Mouse (Mus musculus): ENCODE results near the gene Svbp. TPM values are rescaled to one million over a fixed set of nuclear protein-coding genes. Genes with fewer than 3 reads are reported as not detected.

The Svbp gene
- polyA plus RNA-seq, 1 experiment from 2014 or later: 100 TPM

GRCm38 (mm10) chr4:119192757-119193156, 2.3 kb upstream of the Svbp start:
- H3K9me3 ChIP-seq (ENCODE audit: control insufficient read depth, low read length): no peaks in the 10 kb centered on the region
- TF ChIP-seq CTCF (IDR thresholded peaks at IDR 0.05; ENCODE audit: low read depth) (no peak), EP300 (optimal IDR thresholded peaks at IDR 0.05) (no peak)
- DNase-seq (ENCODE audit: low spot score) (no peak), ATAC-seq (ENCODE audit: low FRiP score, low TSS enrichment) (no peak)
- H3K36me3 ChIP-seq (ENCODE audit: control insufficient read depth, insufficient read depth, low read length): no peaks in the 10 kb centered on the region
- peaks cover 2% of the 10 kb centered on the region; the same call in 1 of the 2 replicates for H3K4me1 ChIP-seq (replicated peaks; ENCODE audit: control insufficient read depth, insufficient read depth)
- no peak overlapping the region for H3K9ac ChIP-seq (ENCODE audit: low read length)
- no peak overlapping the region for H3K4me2 ChIP-seq (replicated peaks; ENCODE audit: low read depth)
- H3K4me3 ChIP-seq (ENCODE audit: low read depth, low read length): no peak overlapping the region
- H3K27me3 ChIP-seq (ENCODE audit: control insufficient read depth, insufficient read depth, low read length): no peaks in the 10 kb centered on the region
- WGBS: 88% methylated on average over 4 of the region's 4 CpGs
- H3K27ac ChIP-seq (replicated peaks): no peak overlapping the region

- Histone ChIP-seq H3K9me3 (ENCODE audit: control insufficient read depth, low read length) (no peaks in the 10 kb centered on the region), H3K27me3 (ENCODE audit: control insufficient read depth, insufficient read depth, low read length) (no peaks in the 10 kb centered on the region), H3K4me3 (ENCODE audit: low read depth, low read length) (peak overlapping the region; percentile 82), H3K4me2 (replicated peaks; ENCODE audit: low read depth) (peak overlapping the region; percentile 73), H3K36me3 (ENCODE audit: control insufficient read depth, insufficient read depth, low read length) (no peaks in the 10 kb centered on the region), H3K27ac (replicated peaks) (peak overlapping the region; percentile 78), H3K9ac (ENCODE audit: low read length) (peak overlapping the region; percentile 85), H3K4me1 (replicated peaks; ENCODE audit: control insufficient read depth, insufficient read depth) (peaks cover 2% of the 10 kb centered on the region; the same call in 1 of the 2 replicates)
- 7% methylated on average over 18 of the region's 18 CpGs for WGBS
- ATAC-seq (ENCODE audit: low FRiP score, low TSS enrichment) (0 out of 2 replicates have a peak, but pooled peaks have one; percentile 5), DNase-seq (ENCODE audit: low spot score) (no peak)
- TF ChIP-seq EP300 (optimal IDR thresholded peaks at IDR 0.05): no peak
Measured at GRCm38 (mm10) chr4:119195582-119196320, 645 bp downstream of the Svbp start.

- no peak for DNase-seq (ENCODE audit: low spot score)
- H3K4me1 ChIP-seq (replicated peaks; ENCODE audit: control insufficient read depth, insufficient read depth): peaks cover 2% of the 10 kb centered on the region; the same call in 1 of the 2 replicates
- TF ChIP-seq EP300 (optimal IDR thresholded peaks at IDR 0.05): no peak
Measured at GRCm38 (mm10) chr4:119198105-119198504, 3.0 kb downstream of the Svbp start.

GRCm38 (mm10) chr4:119204672-119205071, 9.6 kb downstream of the Svbp start:
- TF ChIP-seq CTCF (IDR thresholded peaks at IDR 0.05; ENCODE audit: low read depth) (peak; percentile 94), EP300 (optimal IDR thresholded peaks at IDR 0.05) (no peak)
- Histone ChIP-seq H3K4me2 (replicated peaks; ENCODE audit: low read depth) (no peak overlapping the region), H3K9ac (ENCODE audit: low read length) (no peak overlapping the region), H3K4me3 (ENCODE audit: low read depth, low read length) (no peak overlapping the region), H3K27ac (replicated peaks) (no peak overlapping the region), H3K9me3 (ENCODE audit: control insufficient read depth, low read length) (no peaks in the 10 kb centered on the region), H3K27me3 (ENCODE audit: control insufficient read depth, insufficient read depth, low read length) (no peaks in the 10 kb centered on the region), H3K4me1 (replicated peaks; ENCODE audit: control insufficient read depth, insufficient read depth) (no peaks in the 10 kb centered on the region), H3K36me3 (ENCODE audit: control insufficient read depth, insufficient read depth, low read length) (no peaks in the 10 kb centered on the region)
- 19% methylated on average over 8 of the region's 8 CpGs for WGBS
- DNase-seq (ENCODE audit: low spot score): peak; percentile 67
- peak; percentile 55; the same call in 1 of the 2 replicates for ATAC-seq (ENCODE audit: low FRiP score, low TSS enrichment)

More at GRCm38 (mm10) chr4:119198105-119198504, 3.0 kb downstream of the Svbp start:
- no peak overlapping the region for H3K4me2 ChIP-seq (replicated peaks; ENCODE audit: low read depth)
- H3K36me3 ChIP-seq (ENCODE audit: control insufficient read depth, insufficient read depth, low read length): no peaks in the 10 kb centered on the region
- H3K4me3 ChIP-seq (ENCODE audit: low read depth, low read length): no peak overlapping the region
- no peak overlapping the region for H3K9ac ChIP-seq (ENCODE audit: low read length)
- no peak for ATAC-seq (ENCODE audit: low FRiP score, low TSS enrichment)
- H3K27ac ChIP-seq (replicated peaks): no peak overlapping the region
- no peaks in the 10 kb centered on the region for H3K9me3 ChIP-seq (ENCODE audit: control insufficient read depth, low read length)
- 78% methylated on average over 6 of the region's 6 CpGs for WGBS
- H3K27me3 ChIP-seq (ENCODE audit: control insufficient read depth, insufficient read depth, low read length): no peaks in the 10 kb centered on the region

- Histone ChIP-seq H3K36me3 (ENCODE audit: control insufficient read depth, insufficient read depth, low read length) (no peaks in the 10 kb centered on the region), H3K4me3 (ENCODE audit: low read depth, low read length) (no peak overlapping the region), H3K27me3 (ENCODE audit: control insufficient read depth, insufficient read depth, low read length) (no peaks in the 10 kb centered on the region), H3K9me3 (ENCODE audit: control insufficient read depth, low read length) (no peaks in the 10 kb centered on the region), H3K9ac (ENCODE audit: low read length) (no peak overlapping the region), H3K27ac (replicated peaks) (no peak overlapping the region), H3K4me2 (replicated peaks; ENCODE audit: low read depth) (no peak overlapping the region), H3K4me1 (replicated peaks; ENCODE audit: control insufficient read depth, insufficient read depth) (no peaks in the 10 kb centered on the region)
- TF ChIP-seq CTCF (IDR thresholded peaks at IDR 0.05; ENCODE audit: low read depth): no peak
- no peak for TF ChIP-seq EP300 (optimal IDR thresholded peaks at IDR 0.05)
- no peak for DNase-seq (ENCODE audit: low spot score)
- 57% methylated on average over 8 of the region's 8 CpGs for WGBS
- ATAC-seq (ENCODE audit: low FRiP score, low TSS enrichment): peak; percentile 35; the same call in 1 of the 2 replicates
Measured at GRCm38 (mm10) chr4:119216667-119217066, 21.6 kb downstream of the Svbp start.

- H3K9ac ChIP-seq (ENCODE audit: low read length): no peak within 1 kb of the TSS
- no peaks in the 10 kb centered on the region for H3K4me1 ChIP-seq (replicated peaks; ENCODE audit: control insufficient read depth, insufficient read depth)
- WGBS: 13% methylated on average over 11 of the region's 11 CpGs
- no peak within 1 kb of the TSS for H3K4me2 ChIP-seq (replicated peaks; ENCODE audit: low read depth)
- TF ChIP-seq CTCF (IDR thresholded peaks at IDR 0.05; ENCODE audit: low read depth) (no peak), EP300 (optimal IDR thresholded peaks at IDR 0.05) (no peak)
- no peaks in the 10 kb centered on the region for H3K27me3 ChIP-seq (ENCODE audit: control insufficient read depth, insufficient read depth, low read length)
- no peaks in the 10 kb centered on the region; the same call in 1 of the 2 replicates for H3K36me3 ChIP-seq (ENCODE audit: control insufficient read depth, insufficient read depth, low read length)
- no peak within 1 kb of the TSS for H3K4me3 ChIP-seq (ENCODE audit: low read depth, low read length)
- ATAC-seq (ENCODE audit: low FRiP score, low TSS enrichment) (no peak), DNase-seq (ENCODE audit: low spot score) (no peak)
- H3K9me3 ChIP-seq (ENCODE audit: control insufficient read depth, low read length): no peaks in the 10 kb centered on the region
- H3K27ac ChIP-seq (replicated peaks): no peak within 1 kb of the TSS
Measured at GRCm38 (mm10) chr4:119218169-119218568, 23.1 kb downstream of the Svbp start, which contains the start of gene Tmem269. TSS of gene Tmem269 (minus strand) at chr4:119218217.
